Mouse (Mus musculus) kidney, postnatal 14 days (tissue): ENCODE results near the gene Cog3.

Source experiments
- DNase-seq: peaks from one replicate; pipeline ENCODE4 v3.0.0; 2022; ENCODE audit warnings: mixed read lengths

Gene Cog3

GRCm38 (mm10) chr14:75676316-75676715 is 78.0 kb downstream of the Cog3 start:
- DNase-seq: no peak

DNA sequence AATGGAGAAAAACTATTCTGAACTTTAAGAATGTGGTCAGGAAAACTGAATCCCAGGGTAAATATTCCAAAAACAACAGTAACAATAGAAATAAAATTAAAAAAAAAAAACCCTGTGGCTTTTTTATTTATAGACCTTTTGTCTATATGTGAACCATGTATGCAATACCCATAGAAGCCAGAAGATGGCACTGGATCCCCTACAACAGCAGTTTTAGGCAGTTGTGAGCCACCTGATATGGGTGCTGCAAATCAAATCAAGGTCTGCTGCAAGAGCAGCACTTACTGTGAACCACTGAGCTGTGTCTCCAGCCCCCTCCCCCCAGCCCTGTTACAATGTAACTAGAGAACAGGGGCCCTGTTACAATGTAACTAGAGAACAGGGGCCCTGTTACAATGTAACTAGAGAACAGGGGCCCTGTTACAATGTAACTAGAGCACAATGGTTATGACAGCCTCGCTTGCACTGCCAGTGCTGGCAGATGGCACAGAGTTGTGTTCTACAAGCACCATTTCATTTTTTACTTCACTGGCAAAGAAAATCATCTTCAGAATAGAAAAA is 85.2 kb downstream of the Cog3 start:
- DNase-seq: peak; percentile 71

- DNase-seq: no peak
Measured at GRCm38 (mm10) chr14:75665430-75666180, 88.7 kb downstream of the Cog3 start.

- no peak for DNase-seq
Measured at GRCm38 (mm10) chr14:75661548-75661947, 92.8 kb downstream of the Cog3 start.

GRCm38 (mm10) chr14:75660936-75661335 is 93.4 kb downstream of the Cog3 start:
- no peak for DNase-seq
